Mouse (Mus musculus) cerebellum, adult 11 months (tissue): Measurements from ENCODE around the gene Gm21973.

Source experiments
- DNase-seq: peaks from one replicate; pipeline ENCODE4 v3.0.0; 2022

The Gm21973 gene

DNA sequence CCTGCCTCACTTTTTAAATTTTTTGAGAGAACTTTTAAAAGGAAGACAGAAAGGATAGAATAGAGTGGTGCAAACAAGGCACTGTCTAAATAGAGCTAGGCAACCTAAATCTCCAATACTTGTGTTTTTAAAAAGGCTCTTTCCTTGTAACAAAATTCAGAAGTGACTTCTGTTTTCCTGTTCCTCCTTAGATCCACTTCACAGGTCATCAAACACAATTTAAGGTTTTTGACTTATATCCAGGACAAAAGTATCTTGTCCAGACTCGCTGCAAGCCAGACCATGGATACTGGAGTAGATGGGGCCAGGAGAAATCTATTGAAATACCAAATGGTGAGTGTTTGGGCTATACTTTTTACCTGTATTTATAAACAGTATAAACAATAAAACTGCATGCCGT lies at the start of gene Gm21973:
Gm21973 (plus strand) TSS at position 301 of the 400 bp plus-strand sequence.
- no peak for DNase-seq

DNA sequence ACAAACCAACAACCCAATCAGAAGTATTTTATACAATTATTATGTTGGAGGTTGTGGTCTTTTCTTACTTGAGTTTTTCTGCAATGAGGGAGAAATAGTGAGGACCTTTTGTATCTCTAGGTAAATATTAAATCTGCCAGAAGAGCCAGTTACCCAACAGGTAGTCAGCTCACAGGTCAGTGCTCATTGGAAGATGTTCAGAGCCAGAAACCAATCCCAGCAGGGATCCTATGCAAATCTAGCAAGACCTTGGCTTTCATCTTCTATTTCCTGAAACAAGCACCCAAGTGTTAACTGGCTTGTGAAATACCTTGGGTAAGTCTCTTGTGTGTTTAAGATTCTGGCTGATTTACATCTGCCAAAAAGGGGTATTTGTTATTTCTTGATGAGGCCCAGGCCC lies 48.8 kb upstream of the Gm21973 start:
- DNase-seq: no peak

- DNase-seq: no peak
These were observed 47.7 kb upstream of the Gm21973 start for GRCm38 (mm10) chr15:10277461-10277860.

- no peak for DNase-seq
These were observed 43.6 kb upstream of the Gm21973 start for GRCm38 (mm10) chr15:10281546-10281945.

DNA sequence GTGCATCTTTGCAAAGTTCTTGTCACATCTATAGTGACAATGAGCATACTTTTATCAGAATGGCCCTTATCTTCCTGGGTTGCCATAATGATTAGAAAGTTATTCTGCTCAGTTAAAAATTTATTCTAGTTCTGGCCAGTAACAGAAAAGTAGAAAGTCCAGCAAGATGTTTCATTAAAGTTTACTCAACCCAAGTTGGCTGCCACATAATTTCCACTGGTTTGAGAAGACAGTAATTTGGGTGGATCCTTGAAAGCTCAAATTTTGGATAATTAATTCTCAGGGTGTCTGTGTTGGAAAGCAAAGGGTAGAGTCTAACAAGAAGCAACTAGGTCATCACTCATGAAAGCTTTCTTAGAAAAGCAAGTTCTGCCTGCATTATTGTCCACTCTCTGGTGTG lies 41.5 kb upstream of the Gm21973 start:
- no peak for DNase-seq

DNA sequence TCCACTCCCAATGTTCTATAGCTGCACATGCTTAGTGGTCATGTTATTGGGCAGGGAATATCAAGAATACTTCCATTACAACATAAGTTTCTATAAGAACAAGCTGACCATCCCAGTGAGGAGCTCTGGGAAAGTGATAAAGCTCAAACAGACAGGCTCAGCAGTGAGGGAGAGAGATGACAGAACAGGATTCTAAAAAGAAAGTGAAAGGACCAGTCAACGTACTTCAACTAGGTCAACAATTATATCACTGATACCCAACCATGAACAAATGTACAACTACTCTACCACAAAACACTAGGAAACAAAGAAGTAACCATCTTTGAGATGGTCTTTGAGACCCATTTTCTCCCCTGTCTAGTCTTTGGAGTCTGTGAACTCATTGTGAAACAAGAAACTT lies 28.6 kb upstream of the Gm21973 start:
- no peak for DNase-seq

DNA sequence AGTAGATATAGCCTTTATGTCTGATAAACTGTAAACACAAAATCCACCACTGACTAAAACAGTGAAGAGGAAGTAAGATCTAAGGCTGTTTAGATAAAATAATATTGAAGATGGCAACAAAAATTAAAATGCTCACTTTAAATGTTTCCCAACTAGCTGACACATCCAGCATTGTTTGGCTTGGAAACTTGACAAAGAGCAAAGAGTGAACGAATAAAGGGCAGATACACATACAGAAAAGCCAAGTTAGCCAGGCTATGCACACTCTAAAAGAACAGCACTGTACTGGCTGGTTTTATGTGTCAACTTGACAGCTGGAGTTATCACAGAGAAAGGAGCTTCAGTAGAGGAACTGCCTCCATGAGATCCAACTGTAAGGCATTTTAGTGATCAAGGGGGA lies 27.1 kb upstream of the Gm21973 start:
- no peak for DNase-seq

DNA sequence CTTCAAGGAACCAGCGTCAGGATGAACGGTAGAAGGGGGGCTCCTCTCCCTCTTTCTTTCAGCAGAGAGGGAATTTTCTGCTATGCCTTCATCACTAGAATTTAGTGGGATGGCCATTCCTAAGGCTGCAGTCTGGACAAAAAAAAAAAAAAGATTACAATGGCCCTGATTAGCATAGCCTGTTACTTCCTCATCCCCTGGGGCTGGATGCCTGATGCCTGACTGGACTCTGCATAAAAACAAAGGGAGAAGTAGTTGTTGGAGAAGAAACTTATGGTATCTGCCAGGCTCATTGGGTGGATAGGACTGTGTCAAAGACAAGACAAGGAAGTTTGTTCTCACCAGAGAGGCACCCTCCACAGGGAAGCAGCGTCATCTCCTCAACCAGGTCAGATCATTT lies 25.7 kb upstream of the Gm21973 start:
- no peak for DNase-seq

DNA sequence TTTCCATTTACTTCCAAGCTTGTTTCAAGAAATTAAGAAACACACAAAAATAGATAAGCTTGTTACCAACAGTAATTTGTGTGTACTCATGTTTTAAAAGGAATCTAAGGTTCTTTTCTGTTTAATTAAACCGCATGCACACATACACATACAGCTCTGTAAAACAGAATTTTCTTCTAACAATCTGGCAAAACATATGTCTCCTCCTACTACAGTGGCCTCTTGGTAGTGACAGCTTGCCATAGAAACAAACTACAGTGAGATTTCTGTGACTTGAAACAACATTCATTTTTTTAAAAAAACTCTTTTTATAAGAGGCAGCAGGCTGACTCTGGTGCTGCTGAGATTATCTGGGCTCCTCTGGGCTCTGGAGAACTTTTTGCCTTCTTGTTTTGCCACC lies 18.7 kb upstream of the Gm21973 start:
- no peak for DNase-seq

DNA sequence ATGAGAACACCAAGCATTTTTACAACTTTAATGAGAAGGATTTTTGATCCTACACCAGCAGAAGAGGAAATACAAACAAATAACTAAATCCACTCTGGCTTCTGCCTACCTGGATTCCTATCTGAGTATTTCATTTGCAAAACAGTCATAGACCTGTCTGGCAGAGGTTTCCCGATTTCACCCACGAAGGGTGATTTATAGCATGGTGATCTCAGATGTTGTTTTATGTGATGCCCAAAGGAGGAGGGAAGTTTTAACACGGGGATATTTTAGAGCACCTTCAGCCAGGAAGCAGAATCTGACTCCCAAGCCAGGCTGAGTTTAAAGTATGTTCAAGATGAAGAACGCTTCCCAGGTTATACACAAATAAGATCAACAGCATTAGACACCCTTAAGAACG lies 13.4 kb upstream of the Gm21973 start:
- no peak for DNase-seq

DNA sequence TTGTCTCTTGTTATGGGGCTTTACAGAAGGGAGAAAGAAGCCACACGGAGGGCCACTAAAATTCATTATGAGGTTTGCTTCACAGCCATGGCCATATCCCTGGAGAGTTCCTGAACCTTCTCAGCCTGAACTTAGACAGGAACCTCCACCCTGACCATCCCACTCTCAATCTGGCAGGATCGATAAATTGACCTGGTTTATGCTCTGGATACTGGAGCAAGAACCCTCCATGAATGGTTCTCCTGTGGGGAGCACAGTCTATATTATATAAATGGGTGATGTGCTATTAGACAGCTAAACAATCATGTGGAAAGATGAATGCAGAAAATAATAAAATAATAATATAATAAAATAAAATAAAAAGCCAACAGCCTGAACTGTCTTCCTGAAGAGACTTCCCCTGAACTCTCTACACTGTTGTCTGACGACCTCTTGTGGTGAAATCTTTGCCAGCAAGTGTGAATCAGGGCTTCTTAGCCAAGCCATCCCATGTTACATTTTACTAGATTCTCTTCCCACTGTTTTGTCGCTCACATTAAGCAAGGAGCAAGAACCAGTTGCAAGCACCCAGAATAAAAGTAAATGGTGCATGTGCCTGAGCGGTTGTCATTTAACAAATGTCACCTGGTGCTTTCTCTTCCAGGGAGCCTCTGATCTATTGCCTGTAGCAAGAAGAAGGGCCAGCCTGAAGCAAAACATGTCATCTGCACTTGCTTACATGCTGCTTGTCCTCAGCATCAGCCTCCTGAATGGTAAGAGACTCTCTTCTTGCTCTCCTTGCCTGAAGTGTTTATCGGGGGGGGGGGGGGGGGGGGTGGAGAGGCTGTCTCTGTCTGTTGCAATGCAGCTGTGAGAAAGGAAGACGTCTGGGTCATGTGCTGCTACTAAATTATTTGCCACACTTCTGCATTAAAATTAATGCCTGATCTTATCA lies 11.4 kb upstream of the Gm21973 start:
- DNase-seq: no peak

GRCm38 (mm10) chr15:10330626-10331025 lies 5.4 kb downstream of the Gm21973 start:
- DNase-seq: no peak

- DNase-seq: no peak
These were observed 7.4 kb downstream of the Gm21973 start for GRCm38 (mm10) chr15:10332566-10332965.

DNA sequence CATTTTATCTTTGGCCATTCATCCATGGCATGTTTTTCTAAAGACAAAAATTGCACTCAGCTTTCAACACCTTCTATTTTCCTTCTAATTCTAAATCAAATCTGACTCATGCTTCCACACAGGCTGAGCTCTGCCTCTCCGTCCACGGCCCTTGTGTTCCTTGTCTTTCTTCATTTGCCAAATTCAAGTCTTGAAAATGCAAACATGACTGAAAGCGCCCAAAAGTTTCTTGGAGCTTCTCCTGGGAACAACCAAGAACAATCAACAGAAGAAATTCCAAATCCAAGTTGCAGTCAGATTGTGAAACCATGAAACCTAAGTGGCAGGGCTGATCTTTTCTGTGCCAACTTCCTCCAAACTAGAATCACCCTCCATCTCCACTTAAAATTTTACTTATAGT lies 13.4 kb downstream of the Gm21973 start:
- DNase-seq: no peak

DNA sequence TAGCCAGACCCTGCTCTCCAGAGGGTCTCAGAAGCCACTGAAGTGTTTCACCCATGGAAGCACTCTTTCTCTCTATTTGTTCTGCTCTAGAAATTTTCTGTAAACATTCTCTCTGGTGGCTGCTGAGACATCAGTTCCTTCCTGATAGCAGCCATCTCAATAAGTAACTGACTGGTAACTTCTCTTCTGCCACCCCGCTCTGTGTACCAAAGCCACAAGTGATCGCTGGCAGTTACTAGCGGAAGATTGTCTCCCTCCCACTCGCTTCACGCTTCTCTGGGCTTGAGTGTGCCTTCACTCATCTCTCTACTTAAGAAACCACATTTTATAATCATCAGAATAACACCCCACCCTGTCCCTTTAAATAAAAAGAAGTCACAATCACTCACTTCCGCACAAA lies 21.9 kb downstream of the Gm21973 start:
- DNase-seq: no peak

- DNase-seq: no peak
These were observed 33.1 kb downstream of the Gm21973 start, which contains the start of gene Agxt2 for GRCm38 (mm10) chr15:10358039-10358948. Gene Agxt2, plus strand, starts transcription at chr15:10358532.

- no peak for DNase-seq
These were observed 41.2 kb downstream of the Gm21973 start for GRCm38 (mm10) chr15:10366331-10366730.

- DNase-seq: no peak
These were observed 50.2 kb downstream of the Gm21973 start for GRCm38 (mm10) chr15:10375404-10375803.

- DNase-seq: no peak
These were observed 53.3 kb downstream of the Gm21973 start for GRCm38 (mm10) chr15:10378338-10378959.

GRCm38 (mm10) chr15:10379757-10380458 lies 54.7 kb downstream of the Gm21973 start:
- no peak for DNase-seq

GRCm38 (mm10) chr15:10387263-10387662 lies 62.1 kb downstream of the Gm21973 start:
- no peak for DNase-seq

DNA sequence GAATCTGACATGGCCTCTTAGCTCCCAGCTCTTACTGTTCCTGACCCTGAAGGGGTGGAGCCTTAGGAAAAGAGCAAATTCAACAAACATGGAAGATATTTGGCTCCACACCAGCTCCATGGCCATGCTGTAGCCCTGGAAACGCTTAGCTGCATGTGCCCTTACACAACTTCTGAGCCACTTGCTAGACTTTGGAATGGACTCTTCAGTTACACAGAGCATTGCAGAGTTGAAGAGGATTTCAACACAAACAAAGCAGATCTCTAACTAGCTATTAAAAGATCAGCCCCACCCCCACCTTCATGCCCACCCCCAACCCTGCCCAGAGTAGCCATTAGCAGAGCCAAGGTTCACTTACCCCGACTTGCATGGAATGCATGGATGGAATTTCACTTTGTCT lies 74.6 kb downstream of the Gm21973 start:
- DNase-seq: no peak

DNA sequence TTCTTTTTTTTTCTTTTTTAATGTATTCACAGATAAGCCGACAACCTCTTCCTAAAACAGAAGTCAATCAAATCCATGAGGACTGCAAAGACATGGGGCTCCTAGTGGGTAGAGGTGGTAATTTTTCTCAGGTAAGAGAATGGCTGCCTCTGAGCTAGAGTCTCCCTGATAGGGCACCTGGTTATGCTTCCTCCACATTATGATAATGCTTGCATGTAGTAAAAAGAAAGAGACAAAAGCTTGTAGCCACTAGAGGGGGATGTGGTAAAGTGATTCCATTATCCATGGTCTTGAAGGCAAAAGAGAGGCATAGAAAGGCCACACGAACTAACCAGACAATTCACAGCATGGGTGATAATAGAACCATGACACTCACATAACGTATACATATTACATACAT lies 75.2 kb downstream of the Gm21973 start:
- no peak for DNase-seq
